Mouse (Mus musculus): ENCODE results near the gene Vamp9.

Vamp9 gene

DNA sequence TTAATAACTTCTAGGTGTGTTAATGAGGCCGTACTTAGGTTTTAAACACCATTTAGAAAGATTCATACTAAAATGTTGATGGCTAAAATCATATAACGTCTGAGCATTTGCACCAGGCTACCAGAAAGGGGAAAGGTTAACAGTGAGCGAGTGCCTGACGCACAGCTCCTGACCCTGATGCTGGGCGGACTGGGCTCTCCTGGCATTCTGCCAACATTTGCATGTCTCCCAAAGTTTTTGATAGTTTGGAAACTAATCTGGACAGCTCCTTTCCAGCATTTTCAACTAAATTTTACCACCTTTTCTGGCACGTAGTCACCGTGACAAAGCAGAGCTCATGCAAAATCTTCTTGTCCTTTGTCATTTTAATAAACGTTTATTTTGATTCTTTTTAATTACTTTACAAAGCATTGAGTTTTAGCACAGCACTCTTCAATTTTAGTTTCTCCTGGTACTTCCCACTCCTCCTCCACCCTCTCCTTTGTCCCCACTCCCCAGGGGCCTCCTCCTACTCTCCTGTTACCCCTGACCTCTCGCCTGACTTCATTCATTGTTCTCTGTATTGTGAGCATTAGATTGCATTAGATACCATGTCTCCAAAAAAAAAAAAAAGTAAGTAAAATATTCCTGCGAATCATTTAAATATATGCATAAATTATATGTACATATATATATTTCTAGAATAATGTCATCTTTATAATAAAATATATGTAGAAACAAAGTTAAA lies 35.9 kb downstream of the Vamp9 start:
- DNase-seq (ENCODE audit: low read depth in 1 of 2, low spot score in 2 of 2) = no peak

DNA sequence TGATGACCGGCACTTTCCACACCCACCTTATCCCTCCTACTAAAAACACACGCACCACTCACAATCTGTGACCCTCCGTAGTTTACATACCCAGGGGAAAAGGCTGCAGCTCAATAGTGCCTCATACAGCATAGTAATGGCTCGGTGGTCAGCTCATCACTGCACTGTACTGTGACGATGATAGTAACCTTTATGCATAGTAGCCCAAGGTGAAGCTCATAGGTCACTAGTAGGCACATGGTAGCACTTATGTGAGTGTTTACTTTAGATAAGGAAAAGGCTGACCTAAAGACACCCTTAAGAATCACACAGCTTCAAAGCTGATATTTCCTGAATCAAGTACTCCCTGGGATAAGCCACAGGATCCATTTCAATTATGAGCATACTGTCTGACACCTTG lies 46.5 kb downstream of the Vamp9 start:
- DNase-seq (ENCODE audit: low read depth in 1 of 2, low spot score in 2 of 2) = no peak

DNA sequence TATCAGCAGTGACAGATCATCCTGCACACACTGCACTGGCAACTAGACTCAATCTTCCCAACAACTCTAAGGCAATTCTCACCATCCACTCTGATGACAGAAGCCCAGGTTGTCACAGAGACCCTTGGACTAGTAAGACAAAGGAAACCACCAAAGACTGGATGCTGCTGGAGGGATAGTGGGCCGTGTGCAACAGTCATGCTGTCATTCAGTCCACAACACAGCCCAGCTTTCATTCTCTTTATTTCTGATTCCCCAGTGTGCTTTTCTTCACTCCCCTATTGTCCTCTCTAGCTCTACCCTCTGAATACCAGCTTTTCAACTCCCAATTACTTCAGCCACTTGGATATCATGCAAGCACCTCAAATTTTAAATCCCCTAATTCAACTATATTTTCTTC lies 47.8 kb downstream of the Vamp9 start:
- DNase-seq (ENCODE audit: low read depth in 1 of 2, low spot score in 2 of 2) = no peak

DNA sequence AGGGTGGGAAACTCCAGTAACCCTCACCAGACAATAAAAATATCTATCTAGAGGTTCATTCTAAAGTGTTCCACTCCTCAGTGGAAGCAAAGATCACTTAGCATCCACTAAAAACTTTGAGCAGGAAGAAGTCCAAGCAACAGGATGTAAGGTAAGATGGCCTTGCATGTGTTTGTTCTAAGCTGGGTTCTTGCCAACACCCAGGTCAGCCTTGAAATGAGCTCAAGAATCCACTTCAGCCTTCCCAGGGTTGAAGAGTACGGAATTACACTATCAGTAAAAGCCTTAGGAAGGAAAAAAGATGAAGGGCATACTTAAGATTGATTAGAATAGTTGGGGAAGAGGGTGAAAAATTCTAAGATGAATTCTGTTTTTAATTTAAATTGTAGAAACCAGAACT lies 52.6 kb downstream of the Vamp9 start:
- DNase-seq (ENCODE audit: low read depth in 1 of 2, low spot score in 2 of 2) = no peak

DNA sequence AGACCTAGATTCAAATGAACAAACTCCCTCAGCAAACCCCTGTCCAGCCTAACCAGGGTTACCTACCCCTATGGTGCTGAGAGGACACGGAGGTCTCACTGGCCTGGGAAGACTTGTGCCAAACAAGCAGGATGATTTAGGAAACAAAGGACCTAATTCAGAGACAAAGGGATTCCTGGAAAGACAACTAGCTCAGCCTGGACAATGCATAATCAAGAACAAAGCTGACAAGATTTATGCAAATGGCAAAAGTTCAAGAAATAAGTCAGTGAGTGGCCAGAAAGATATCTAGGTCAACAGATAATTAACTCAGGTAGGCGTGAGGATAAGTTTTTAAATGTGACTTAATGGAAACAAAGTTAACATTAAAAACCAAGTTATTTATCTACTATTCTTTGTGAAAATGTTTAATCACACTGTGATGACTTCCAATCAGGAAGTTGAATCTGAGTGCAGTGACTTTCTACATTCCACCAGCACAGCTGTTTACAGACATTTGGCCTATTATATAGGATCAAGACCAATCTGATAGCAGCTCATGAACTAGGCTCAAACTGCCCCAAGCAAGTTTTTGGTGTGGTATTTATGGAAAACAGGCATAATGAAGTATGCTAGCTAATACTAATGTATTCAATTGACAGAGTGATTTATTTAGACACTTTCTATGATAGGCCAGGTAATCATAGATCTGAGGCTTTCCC lies 53.3 kb downstream of the Vamp9 start:
- no peak for DNase-seq (ENCODE audit: low read depth in 1 of 2, low spot score in 2 of 2)

DNA sequence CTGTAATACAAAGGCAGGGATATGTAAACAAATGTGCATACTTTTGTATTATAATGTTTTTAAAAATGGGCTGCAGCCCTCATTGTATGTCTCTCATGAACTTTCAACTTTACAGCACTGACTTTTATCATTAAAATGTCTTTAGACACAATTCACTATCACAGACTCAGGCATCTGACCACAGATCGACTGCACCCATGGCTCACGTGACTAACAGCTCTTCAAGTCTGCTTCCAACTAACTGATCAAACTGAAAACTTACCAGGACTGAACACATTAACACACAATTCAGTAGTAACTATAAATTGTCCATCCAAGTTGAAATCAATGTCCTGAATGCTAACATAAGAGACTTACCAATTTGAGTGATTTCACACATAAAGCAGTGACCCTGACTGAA lies 53.9 kb downstream of the Vamp9 start:
- no peak for DNase-seq (ENCODE audit: low read depth in 1 of 2, low spot score in 2 of 2)

DNA sequence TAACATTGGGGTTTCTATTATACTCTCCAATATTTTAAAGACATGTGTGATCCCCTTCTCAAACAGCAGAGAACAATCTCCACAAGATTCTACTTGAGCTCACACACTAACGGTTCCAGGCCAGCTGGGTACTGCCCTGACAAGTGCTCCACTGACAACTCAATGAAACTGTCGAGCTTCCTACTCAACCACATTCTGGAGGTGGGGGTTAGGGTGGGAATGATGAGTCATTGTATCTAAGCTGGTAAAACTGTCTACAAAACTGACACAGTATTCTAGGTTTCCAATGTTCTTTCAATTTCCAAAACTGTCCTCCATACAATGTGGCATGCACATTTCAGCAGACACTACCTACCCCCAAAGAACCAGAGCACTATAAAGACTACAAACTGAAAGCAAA lies 67.9 kb downstream of the Vamp9 start:
- no peak for DNase-seq (ENCODE audit: low read depth in 1 of 2, low spot score in 2 of 2)

DNA sequence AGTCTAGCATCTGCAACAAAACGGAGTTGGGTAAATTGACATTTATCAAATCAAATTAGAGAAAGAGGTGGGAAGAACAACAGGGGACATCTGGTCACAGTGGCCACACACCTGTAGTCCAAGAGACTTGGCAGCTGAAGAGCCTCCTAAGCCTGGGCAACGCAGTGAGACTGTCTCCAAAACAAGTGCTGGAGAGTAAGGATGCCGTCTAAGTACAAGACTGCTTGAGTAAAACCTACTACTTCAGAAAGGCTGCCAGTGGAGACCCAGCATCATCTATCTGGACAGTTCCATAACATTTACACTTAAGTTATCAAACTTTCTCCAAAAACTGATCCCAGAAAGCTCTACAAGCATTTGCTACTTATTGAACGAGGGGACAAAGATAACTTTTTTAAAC lies 69.0 kb downstream of the Vamp9 start:
- no peak for DNase-seq (ENCODE audit: low read depth in 1 of 2, low spot score in 2 of 2)

DNA sequence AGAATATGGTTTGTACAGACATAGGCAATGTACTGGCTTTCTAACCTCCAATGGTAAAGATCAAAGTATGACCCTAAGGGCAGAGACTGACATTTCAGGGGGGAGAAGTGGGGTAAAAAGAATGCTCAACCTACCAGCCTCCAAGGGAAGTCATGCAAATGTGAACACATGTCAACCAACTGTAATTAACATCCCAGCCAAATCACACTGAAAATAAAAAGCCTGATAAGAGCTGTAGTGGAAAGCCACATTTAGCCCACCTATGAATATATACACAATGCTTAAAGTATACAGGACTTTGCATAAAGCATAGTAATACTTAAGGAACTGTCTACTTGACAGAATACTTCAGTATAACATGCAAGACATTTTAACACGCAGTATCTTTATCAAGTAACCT lies 69.7 kb downstream of the Vamp9 start:
- no peak for DNase-seq (ENCODE audit: low read depth in 1 of 2, low spot score in 2 of 2)

DNA sequence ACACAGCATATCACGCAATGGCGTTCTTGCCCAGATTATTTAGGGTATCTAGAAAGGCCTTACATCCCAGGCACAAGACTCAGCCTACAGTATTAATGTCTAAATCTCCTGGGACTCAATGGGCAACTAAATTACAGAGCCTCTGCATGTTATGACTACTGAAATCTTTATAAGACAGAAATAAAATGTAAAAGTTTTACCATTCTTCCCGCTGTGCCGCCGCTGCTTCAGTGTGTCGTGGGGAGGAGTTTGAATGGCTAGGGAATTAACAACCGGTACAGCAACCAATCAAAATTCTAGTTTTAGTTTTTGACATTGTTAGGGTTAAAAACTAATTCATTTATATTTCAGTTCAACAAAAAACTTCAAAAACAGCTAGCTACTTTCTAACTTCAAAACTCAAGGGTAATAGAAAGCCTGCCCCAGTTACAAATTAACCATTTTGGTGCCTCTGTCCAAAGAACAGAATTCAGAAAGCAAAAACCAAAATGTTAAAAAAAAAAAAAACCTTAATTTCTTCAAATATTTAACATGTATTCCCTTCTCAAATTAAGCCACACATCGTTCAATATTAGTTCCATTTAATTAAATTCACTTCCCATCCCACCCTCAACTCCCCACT lies 70.4 kb downstream of the Vamp9 start:
- DNase-seq (ENCODE audit: low read depth in 1 of 2, low spot score in 2 of 2) = no peak

DNA sequence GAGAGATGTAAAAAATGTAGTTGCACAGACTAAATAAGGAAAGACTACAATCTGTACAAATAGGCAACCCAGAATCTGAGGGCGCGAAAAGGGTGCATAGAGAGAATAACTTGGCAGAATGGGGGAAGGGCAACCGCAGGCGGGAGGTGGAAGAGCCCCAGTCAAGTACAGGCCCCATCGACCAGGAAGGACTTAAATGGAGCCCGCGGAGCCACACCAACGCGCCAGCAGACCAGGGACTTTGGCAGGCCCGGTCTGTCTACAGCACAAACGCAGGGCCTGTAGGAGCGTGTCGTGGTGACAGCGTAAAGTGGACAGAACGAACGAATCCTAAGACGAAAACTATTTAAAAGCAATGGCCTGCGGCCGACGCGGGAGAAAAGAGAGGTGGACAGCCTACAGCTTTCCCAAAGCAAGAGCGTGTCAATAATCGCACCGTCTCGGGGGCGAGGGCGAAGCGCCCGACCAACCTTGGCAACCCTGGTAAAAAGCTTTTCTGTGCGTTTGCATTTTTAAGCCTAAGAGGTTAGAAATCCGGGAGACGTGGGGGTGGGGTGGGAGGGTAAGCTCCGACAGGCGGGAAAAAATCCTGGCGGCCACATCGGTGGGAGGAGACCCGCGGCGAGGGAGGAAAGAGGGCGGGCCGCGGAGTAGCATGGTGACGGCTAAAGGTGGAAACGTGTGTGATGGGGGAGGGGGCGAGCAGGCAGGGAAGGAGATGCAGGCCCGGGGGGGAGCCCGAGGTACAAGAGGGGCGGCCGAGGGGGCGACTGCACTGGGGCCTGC lies 71.7 kb downstream of the Vamp9 start:
- DNase-seq (ENCODE audit: low read depth in 1 of 2, low spot score in 2 of 2) = peak in 1 of 2 experiments; percentile 14

DNA sequence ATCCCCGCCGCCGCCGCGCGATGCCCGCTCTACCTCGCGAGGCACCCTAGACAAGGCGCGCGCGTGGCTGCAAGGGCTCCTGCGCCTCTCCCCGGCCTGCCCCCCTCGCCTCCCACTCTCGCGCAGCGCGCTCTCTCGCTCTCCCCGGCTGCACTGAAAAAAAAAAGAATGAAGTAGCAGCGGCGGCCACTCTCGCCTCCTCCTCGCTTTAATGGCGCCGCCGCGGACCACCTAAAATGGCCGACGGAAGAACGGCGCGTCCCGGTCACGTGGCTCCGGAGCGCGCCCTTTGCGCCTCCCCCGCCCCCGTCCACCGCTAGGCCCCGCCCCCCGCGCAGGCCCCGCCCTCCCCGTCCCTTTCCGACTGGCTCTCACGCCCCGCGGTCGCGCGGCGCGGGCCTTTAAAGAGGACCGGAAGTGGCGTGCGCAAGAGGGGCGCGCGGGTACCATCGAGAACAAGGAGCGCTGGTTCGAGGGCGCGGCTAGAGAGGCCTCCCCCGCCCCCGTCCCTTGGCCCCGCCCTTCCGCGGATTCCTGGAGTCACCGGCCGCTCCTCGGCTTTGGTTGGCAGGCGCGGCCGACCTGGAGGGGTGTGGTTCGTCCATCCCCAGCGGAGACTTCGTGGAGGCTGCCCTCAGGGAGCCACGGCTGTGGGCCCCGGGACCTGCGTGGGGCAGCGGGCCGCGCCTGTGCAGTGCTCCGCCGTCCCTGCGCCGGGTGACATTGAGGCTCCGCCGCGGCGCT lies 72.8 kb downstream of the Vamp9 start, which contains the start of the genes Hnrnpd and 4930524J08Rik:
Gene Hnrnpd, minus strand, starts transcription at position 240 of the 744 bp plus-strand sequence.
Gene 4930524J08Rik, plus strand, starts transcription at position 363 of the 744 bp plus-strand sequence.
- DNase-seq (ENCODE audit: low read depth in 1 of 2, low spot score in 2 of 2) = peak; percentile 70 to 84

DNA sequence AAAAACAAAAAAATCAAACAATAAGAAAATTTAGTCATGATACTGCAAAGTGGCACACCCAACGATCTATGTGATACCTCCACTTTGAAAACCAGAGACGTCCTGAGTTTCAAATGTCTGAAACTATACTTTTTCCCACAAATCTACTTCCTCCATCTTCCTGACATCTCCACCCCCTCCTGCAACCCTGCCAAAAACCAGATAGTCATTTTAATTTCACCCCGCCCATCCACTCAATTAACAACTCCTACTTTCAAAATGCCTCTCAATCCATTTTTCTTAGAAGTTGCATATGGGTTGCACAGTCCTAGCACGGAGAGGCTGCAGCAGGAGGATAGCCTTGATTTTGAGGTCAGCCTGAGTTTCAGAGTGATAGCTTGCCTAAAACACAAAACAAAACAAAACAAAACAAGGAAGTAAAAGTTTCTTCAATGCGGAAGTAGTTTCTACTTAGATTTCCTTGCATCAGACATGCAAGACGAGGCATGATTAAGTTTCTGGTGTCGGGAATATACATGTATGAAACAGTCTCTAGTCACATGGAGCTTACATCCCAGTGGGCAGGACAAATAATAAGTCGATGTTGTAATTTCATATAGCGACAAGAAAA lies 77.5 kb downstream of the Vamp9 start:
- peak in 1 of 2 experiments; percentile 12 for DNase-seq (ENCODE audit: low read depth in 1 of 2, low spot score in 2 of 2)

DNA sequence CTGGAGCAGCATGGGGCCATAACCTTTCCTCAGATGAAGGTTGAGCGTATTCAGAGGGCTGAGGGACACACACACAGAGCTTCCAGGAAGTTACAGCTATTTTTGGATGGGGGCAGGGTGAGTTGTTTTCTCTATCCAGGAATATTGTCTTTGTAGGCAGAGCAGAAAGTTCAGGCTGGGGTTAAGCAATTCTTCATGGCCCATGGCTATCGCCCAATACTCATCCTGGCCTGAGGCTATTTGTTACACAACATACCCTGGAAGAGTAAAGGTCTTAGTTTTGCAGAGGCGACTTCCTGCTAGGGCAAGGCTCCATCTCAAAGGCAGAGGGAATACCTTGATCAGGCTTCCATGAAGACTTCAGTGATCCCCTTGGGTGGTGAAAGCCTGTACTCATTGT lies 88.1 kb downstream of the Vamp9 start:
- DNase-seq (ENCODE audit: low read depth in 1 of 2, low spot score in 2 of 2) = no peak

DNA sequence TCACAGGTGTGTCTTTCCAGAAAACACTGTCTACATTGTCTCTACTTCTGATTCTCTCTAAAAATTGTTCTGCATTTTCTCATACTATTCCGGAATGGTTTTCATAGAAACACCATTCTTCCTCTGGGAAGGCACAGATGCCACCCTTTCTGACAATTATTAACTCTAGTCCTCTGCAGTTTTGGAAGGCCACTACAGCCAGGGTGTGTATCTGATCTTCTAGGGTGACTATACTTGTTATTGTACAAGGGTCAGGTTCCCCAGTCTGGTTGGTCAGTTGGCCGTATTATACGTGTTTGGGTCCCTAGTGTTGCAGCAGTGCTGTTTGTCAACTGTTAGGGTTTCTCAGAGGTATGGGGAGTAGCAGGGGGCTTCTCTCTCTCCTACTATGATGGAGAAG lies 88.6 kb downstream of the Vamp9 start:
- no peak for DNase-seq (ENCODE audit: low read depth in 1 of 2, low spot score in 2 of 2)

DNA sequence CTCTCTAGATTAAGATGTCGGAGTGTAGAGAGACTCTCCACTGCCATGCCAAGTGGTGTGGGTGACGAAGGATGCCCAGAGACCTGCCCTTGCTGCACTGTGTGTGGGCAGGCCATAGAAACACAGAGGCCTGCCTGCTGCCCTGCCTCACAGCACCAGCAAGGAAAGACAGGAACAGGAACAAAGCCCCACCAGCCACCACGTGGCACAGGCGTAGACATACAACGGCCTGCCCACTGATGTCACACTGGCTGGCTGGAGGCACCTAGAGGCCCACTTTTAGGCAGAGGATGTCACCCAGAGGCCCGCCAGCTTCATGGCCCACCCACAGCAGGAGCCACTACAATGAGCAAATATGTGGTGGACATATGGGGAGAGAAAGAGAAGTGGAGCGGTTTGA lies 94.0 kb downstream of the Vamp9 start:
- no peak for DNase-seq (ENCODE audit: low read depth in 1 of 2, low spot score in 2 of 2)

DNA sequence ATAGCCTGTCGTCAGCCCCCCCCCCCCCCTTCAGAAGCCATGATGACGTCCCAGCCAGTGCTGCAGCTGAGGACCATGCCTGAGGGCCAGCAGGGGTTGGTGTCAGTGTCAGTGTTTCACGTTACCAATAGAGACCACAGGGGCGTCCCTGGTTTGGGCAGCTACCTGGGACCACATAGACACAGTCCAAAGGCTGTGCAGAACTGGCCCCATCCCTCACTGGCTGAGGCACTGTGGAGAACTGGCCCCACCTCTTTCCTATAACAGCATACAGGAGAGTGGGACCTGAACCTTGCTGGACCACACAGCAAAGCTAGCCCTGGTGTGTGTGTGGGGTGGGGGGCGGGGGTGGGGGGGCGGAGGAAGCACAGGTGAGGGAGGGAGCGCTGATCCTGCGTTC lies 94.4 kb downstream of the Vamp9 start:
- DNase-seq (ENCODE audit: low read depth in 1 of 2, low spot score in 2 of 2) = no peak

Measured in monocyte, adult 2 months (primary cell).